Mouse (Mus musculus): Measurements from ENCODE around the gene Plcd1. TPM values are rescaled to one million over a fixed set of nuclear protein-coding genes. Genes with fewer than 3 reads are reported as not detected.

Plcd1 gene
- total RNA-seq, 2 experiments from 2014 or later = 16.5 to 18.7 TPM

DNA sequence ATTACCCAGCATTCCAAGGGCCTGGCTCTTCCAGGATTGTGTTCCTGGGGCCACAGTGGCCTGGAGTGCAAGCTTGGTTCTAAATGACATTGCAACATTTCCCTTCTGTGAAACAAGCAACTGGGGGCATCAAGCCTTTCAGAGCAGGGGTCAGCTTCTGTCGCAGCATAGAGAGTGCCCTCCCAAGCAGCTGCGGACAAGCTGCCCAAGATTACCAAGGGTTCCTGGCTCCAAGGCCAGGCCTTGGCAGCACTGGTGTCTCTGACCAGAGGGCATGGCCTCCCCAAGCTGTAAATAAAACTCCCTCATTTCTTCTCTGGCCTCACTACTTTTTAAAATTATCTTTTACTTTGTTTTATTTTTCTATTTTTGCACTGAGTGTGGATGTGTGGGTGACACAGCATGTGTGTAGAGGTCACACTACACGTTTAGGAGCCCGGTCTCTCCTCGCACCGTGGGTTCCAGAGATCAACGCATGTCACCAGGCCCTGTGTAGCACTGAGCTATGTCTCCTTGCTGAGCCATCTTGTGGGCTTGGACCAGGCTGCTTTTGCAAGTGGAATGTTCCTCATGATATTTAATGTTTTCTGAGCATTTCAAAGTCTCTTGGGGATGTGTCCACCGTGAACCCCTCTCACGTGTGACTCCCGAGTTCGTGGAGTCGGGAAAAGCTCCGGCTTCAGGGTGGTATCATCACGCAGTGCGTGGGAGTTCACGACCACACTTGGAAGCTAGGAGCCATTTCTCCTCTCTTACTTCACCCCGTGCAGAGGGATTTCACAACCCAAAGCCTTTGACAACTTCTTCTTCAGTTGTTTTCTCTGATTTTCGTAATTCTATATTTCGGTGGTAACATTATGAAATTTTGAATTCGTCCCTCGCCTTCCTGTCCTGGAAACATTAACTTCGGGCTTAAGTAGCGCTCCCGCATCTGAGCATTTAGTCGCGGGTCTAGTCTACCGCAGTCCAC lies 64.8 kb downstream of the Plcd1 start:
- intact Hi-C loops (cut with DNase I) = loop anchor here (1.0 to 2.0 kb wide), 2 partner anchors 26 to 108 kb away; no protein-coding TSS in a partner anchor

DNA sequence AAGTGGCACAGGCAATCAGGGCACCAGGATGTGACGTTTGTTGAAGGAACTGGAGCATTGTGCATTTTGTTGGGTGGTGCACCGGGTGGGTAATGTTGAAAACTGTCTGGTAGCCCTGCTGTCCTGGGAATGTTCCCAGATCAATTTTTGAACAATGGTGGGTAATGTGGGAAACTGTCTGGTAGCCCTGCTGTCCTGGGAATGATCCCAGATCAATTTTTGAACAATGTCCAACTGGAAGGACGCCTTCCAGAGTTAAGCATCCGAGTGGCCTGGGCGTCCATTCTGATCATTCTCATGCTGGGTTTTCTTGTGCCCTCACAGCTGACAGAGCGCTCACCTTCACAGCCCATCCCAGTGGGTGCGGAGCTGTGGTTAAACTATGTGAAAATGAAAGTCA lies 66.0 kb downstream of the Plcd1 start:
- no peak for DNase-seq
- intact Hi-C loops (cut with DNase I) = no loop called here

More for the DNA sequence above, 64.8 kb downstream of the Plcd1 start:
- DNase-seq = no peak

- no peak for DNase-seq
- intact Hi-C loops (cut with DNase I) = no loop called here
Measured at GRCm38 (mm10) chr9:119025832-119026331, 67.4 kb downstream of the Plcd1 start.

DNA sequence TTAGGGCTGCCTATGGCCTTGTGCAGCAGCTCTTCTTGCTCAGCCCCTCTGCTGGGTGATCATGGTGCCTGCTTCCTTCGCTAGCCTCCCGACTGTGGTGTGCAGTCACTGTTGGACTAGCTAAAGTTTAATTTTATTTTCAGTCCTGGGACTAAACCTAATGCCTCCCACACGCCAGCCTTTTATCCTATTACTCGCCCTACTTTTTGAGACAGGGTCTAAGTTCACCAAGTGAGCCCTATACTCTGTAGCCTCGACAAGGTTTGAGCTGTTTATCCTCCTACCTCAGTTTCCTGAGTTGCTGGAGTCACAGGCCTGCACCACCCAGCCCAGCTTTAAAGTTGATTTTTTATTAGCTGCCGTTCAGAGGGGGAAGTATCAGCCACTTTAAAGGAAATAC lies 68.0 kb downstream of the Plcd1 start:
- DNase-seq = no peak
- intact Hi-C loops (cut with DNase I) = no loop called here

- no peak for DNase-seq
- intact Hi-C loops (cut with DNase I) = no loop called here
Measured at GRCm38 (mm10) chr9:119021731-119022130, 71.6 kb downstream of the Plcd1 start.

Small RNA genes lying within 50 kb of the gene (microRNA-seq; reads per million reads assigned to microRNA genes)
- 32.5 to 232 reads per million in 2 experiments for gene Mir26a-1

Other genes starting within 250 kb of the Plcd1 start
- 10 to 100 TPM; 16.0 to 17.5 TPM for gene Ctdspl, start 167.0 kb downstream of the Plcd1 start, total RNA-seq (2021)
- gene Vill, start 40.7 kb downstream of the Plcd1 start, total RNA-seq (2021) = 1 to 10 TPM; 1.5 to 3.7 TPM
- under 1 TPM in 1 of 2 experiments, not detected in 1; 0.07 TPM for gene Dlec1, start 9.0 kb upstream of the Plcd1 start, total RNA-seq (2021)
- gene Acaa1b, start 63.6 kb upstream of the Plcd1 start, total RNA-seq (2021) = 1 to 10 TPM; 2.6 to 4.8 TPM
- gene Gm47289, start 65.7 kb upstream of the Plcd1 start, total RNA-seq (2021) = not detected
- not detected for gene Slc22a13, start 115.6 kb upstream of the Plcd1 start, total RNA-seq (2021)
- 10 to 100 TPM; 37.6 to 37.9 TPM for gene Oxsr1, start 228.9 kb upstream of the Plcd1 start, total RNA-seq (2021)
- 10 to 100 TPM; 78.6 to 80.0 TPM for gene Acaa1a, start 246.2 kb upstream of the Plcd1 start, total RNA-seq (2021)
- 10 to 100 TPM; 16.1 to 20.8 TPM for gene Myd88, start 247.9 kb upstream of the Plcd1 start, total RNA-seq (2021)